Mouse (Mus musculus) limb, embryonic 12.5 days (tissue): ENCODE data around the gene Gm42906. TPM values are rescaled to one million over a fixed set of nuclear protein-coding genes. Genes with fewer than 3 reads are reported as not detected.

Source experiments
- ATAC-seq: fragments of 200-750 bp; cut with Nextera tagmentation; 2 replicates; pipeline ENCODE4 v1.8.0; 2017; ENCODE audit warnings: low read depth, moderate TSS enrichment; ENCODE audit not compliant: insufficient number of reproducible peaks, insufficient read depth, low FRiP score, low TSS enrichment
- H3K27ac ChIP-seq: fragments of 300-500 bp; sonication (generic); 2 replicates; pipeline ENCODE4 v1.5.1; 2016; ENCODE audit warnings: mild to moderate bottlenecking, moderate library complexity
- H3K27me3 ChIP-seq: fragments of 300-500 bp; sonication (generic); 2 replicates; pipeline ENCODE4 v1.6.1; 2016; ENCODE audit warnings: mild to moderate bottlenecking, moderate library complexity
- H3K36me3 ChIP-seq: fragments of 300-500 bp; sonication (generic); 2 replicates; pipeline ENCODE4 v1.6.1; 2016; ENCODE audit warnings: mild to moderate bottlenecking, moderate library complexity
- H3K4me1 ChIP-seq: fragments of 300-500 bp; sonication (generic); replicated peaks from 2 replicates; pipeline ENCODE4 v1.6.1; 2016
- H3K4me2 ChIP-seq: fragments of 300-500 bp; sonication (generic); 2 replicates; pipeline ENCODE4 v1.6.1; 2016; ENCODE audit warnings: mild to moderate bottlenecking, moderate library complexity
- H3K4me3 ChIP-seq: fragments of 300-500 bp; sonication (generic); replicated peaks from 2 replicates; pipeline ENCODE4 v1.5.1; 2016; ENCODE audit warnings: mild to moderate bottlenecking
- H3K9ac ChIP-seq: fragments of 300-500 bp; sonication (generic); replicated peaks from 2 replicates; pipeline ENCODE4 v1.6.1; 2016; ENCODE audit warnings: mild to moderate bottlenecking, moderate library complexity
- H3K9me3 ChIP-seq: fragments of 300-500 bp; sonication (generic); 2 replicates; pipeline ENCODE4 v1.6.1; 2016; ENCODE audit warnings: mild to moderate bottlenecking, moderate library complexity
- WGBS: fragments of 180-500 bp; shearing (Covaris S2); methylation state at CpG from one replicate; pipeline ENCODE4 v1.1.7; 2016; 5-methylcytosine and 5-hydroxymethylcytosine counted together
- polyA plus RNA-seq: library from polyadenylated mRNA; unstranded; fragments of >200 nt; fragmentation: Nextera tagmentation; extraction: Ambion mirVana; gene quantifications from 2 replicates; pipeline ENCODE4 v1.2.1, GENCODE M21; 2016

Gm42906 gene
- polyA plus RNA-seq, 1 experiment from 2014 or later = not detected

DNA sequence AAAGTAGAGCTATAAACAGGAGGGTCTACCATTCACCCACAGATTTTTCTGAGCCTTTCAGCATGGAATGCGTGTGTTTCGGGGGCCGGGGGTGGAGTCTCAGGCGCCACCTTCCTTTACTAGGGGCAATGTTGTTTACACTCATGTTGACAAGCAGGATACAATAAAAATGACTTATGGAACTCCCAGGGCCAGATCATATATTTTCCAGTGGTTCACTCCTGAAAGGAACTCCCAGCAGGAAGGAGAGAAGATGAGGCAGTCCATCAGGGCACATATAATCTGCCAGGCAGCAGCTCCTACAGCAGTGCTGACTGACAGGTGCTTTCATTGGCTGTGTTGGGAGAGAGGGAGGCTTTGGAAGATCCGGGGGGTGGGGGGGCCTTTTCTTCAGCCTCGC is 260.3 kb downstream of the Gm42906 start:
- no peak overlapping the region for H3K4me3 ChIP-seq
- H3K9me3 ChIP-seq = no peaks in the 10 kb centered on the region
- H3K4me1 ChIP-seq = peaks cover 27% of the 10 kb centered on the region
- no peak overlapping the region for H3K27ac ChIP-seq
- H3K27me3 ChIP-seq = no peaks in the 10 kb centered on the region
- 66% methylated on average over 6 of the region's 6 CpGs for WGBS
- H3K4me2 ChIP-seq = no peak overlapping the region
- ATAC-seq = no peak
- no peaks in the 10 kb centered on the region for H3K36me3 ChIP-seq
- no peak overlapping the region for H3K9ac ChIP-seq

DNA sequence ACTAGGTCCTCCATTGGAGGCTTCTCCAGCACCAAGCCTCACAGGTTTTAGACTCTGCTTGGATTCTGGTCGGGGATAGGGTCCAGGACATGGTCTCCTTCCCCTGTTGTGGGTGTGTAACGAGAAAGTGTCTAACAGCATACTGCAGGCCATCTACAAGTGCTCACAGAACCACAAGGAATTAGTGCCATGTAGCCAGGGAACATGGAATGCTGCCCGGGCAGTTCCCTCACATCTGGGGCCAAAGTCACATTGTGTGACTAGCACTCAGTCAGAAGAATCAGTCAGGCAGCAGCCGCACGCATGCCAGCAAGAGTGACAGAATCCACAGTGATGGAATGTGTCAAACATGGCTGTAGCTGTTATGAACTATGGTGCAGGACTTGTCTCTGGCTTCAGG is 261.7 kb downstream of the Gm42906 start:
- H3K9ac ChIP-seq = no peak overlapping the region
- ATAC-seq = no peak
- H3K4me2 ChIP-seq = no peak overlapping the region
- no peaks in the 10 kb centered on the region for H3K36me3 ChIP-seq
- H3K4me1 ChIP-seq = peaks cover 27% of the 10 kb centered on the region
- no peaks in the 10 kb centered on the region for H3K9me3 ChIP-seq
- no peak overlapping the region for H3K4me3 ChIP-seq
- H3K27ac ChIP-seq = no peak overlapping the region
- H3K27me3 ChIP-seq = no peaks in the 10 kb centered on the region
- WGBS = 83% methylated on average over 5 of the region's 5 CpGs

DNA sequence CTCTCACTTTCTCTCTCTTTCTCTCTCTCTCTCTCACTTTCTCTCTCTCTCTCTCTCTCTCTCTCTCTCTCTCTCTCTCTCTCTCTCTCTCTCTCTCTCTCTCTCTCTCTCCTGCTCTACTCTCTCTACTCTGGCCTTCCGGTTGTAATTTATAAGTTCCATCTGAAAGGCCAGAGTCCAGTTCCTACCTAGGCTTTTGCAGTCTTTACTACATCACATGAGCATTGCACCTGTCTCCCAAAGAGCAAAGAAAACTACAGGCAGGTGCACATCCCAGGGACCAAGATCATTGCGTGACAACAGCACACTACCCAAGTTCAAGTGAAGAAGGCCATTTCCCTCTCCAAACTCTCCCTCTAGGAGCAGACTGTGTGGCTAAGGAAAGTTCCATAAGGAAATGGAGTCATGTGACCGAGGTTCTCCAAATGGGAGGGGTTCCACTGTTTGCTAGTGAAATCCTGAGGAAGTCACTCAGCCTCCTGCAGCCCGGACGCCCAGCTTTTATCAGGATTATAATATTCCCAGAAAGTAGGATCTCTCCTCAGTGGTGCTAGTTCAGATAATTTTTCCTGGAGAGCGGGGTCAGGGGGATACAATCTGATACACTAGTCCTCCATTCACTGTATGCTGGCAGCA is 262.5 kb downstream of the Gm42906 start:
- H3K9me3 ChIP-seq = no peaks in the 10 kb centered on the region
- no peak overlapping the region for H3K4me2 ChIP-seq
- WGBS = 83% methylated on average over 6 of the region's 6 CpGs
- no peak overlapping the region for H3K27ac ChIP-seq
- no peak overlapping the region for H3K9ac ChIP-seq
- ATAC-seq = no peak
- H3K36me3 ChIP-seq = no peaks in the 10 kb centered on the region
- peaks cover 27% of the 10 kb centered on the region for H3K4me1 ChIP-seq
- no peaks in the 10 kb centered on the region for H3K27me3 ChIP-seq
- H3K4me3 ChIP-seq = no peak overlapping the region

DNA sequence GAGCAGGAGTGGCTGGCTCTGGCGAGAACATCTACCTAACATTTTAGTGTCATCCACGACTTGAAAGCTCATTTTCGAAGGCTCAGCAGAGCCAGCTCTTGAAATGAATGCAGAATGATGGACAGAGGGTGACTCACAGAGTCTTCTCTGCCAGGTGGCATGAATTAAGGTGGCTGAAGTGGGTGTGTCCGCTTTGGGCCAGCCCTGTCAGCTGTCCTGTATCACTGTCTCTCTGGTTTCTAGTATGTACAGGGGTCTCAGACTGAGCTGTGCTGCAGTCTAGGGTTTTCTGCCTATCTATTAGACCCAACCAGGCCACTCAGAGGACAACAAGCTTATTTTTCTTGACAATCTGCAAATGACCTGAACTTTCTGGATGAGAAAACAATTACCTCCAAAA is 263.1 kb downstream of the Gm42906 start:
- 65% methylated on average over 4 of the region's 4 CpGs for WGBS
- no peak overlapping the region for H3K9ac ChIP-seq
- peaks cover 27% of the 10 kb centered on the region for H3K4me1 ChIP-seq
- no peaks in the 10 kb centered on the region for H3K27me3 ChIP-seq
- no peak for ATAC-seq
- no peak overlapping the region for H3K4me2 ChIP-seq
- H3K9me3 ChIP-seq = no peaks in the 10 kb centered on the region
- H3K4me3 ChIP-seq = no peak overlapping the region
- no peaks in the 10 kb centered on the region for H3K36me3 ChIP-seq
- H3K27ac ChIP-seq = peak overlapping the region; percentile 31; the same call in 1 of the 2 replicates

DNA sequence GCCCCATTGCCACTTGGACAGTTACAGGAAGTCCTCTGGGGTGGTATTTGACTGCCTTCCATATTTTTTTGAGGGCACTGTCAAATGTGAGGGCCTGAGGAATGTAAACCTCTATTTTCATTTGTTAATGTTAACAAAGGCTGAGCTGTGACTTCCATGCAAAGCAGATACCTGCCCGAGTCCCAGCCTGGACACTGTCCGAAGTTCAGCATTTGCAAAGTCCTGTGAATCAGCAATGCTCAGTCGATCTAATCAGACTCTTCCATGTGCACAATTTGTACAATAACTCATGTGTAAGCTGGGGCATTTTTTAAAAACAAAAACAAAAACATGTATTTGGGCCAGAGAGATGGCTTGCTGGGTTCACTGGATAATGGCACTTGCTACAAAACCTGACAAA is 265.3 kb downstream of the Gm42906 start:
- 94% methylated on average over 3 of the region's 3 CpGs for WGBS
- Histone ChIP-seq H3K36me3 (no peaks in the 10 kb centered on the region), H3K9ac (no peak overlapping the region), H3K9me3 (no peaks in the 10 kb centered on the region), H3K4me3 (no peak overlapping the region), H3K4me2 (no peak overlapping the region), H3K27me3 (no peaks in the 10 kb centered on the region), H3K27ac (no peak overlapping the region), H3K4me1 (peaks cover 20% of the 10 kb centered on the region)
- no peak for ATAC-seq

DNA sequence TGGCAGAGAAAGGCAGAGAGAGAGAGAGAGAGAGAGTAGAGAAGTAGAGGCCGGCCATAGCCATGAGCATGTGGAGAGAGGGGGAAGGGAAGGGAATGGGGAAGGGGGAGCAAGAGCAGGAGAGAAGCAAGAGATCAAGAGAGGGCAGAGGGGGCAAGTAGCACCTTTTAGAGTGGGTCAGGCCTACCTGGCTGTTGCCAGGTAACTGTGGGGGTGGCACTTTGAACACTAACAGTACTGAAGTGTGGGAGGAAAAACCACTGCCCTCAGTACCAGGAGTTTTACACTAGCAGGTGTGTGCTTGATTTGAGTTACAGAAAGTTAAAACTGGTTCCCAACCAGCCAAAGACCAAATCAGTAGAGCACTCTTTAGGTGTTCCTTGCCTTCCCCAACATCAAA is 272.7 kb downstream of the Gm42906 start:
- ATAC-seq = no peak

DNA sequence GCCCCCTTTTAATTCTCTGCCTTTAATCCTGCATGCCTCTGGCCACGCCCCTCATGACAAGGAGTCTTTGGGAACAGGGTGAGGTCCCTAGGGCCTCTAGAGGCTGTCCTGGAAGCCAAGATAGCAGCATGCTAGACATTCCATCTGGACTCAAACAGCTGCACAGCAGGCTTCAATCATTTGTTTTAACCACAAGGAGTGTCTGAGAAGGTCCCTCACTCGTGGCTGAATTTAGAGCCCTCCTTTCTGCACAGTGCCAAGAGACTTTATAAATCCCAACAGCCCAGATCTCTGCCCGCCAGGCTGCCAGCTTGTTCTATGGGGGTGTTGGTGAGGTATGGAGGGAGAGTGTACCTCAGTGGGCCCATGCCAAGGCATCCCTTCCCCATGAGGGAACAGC is 273.2 kb downstream of the Gm42906 start:
- 49% methylated on average over 3 of the region's 3 CpGs for WGBS
- Histone ChIP-seq H3K4me3 (no peak overlapping the region), H3K27ac (no peak overlapping the region), H3K9me3 (no peaks in the 10 kb centered on the region), H3K9ac (no peak overlapping the region), H3K4me2 (no peak overlapping the region), H3K4me1 (peaks cover 17% of the 10 kb centered on the region), H3K36me3 (no peaks in the 10 kb centered on the region), H3K27me3 (no peaks in the 10 kb centered on the region)
- ATAC-seq = no peak

More for the DNA sequence above, 272.7 kb downstream of the Gm42906 start:
- Histone ChIP-seq H3K36me3 (no peaks in the 10 kb centered on the region), H3K9ac (no peak overlapping the region), H3K27ac (no peak overlapping the region), H3K4me1 (peaks cover 17% of the 10 kb centered on the region), H3K27me3 (no peaks in the 10 kb centered on the region), H3K4me3 (no peak overlapping the region), H3K4me2 (no peak overlapping the region), H3K9me3 (no peaks in the 10 kb centered on the region)
- 68% methylated on average over 1 of the region's 1 CpGs for WGBS

DNA sequence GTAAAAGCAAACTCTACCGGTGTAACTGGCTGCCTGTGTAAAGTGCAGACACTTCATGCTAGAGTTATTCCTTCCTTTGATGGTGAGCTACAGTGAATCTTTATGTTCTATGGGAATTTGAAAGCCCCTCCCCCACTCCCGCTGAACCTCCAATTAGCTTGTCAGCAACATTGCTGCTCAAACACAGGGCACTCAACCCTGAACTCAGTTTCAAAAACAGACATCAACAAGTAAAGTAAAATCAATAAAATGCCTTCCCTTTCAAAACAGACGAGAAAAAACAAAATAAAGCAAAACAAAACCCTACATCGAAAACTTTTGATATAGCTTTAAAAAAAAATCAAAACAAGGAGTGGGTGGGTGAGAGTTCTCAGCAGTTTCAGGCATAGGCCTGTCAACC is 273.9 kb downstream of the Gm42906 start:
- 61% methylated on average over 4 of the region's 4 CpGs for WGBS

DNA sequence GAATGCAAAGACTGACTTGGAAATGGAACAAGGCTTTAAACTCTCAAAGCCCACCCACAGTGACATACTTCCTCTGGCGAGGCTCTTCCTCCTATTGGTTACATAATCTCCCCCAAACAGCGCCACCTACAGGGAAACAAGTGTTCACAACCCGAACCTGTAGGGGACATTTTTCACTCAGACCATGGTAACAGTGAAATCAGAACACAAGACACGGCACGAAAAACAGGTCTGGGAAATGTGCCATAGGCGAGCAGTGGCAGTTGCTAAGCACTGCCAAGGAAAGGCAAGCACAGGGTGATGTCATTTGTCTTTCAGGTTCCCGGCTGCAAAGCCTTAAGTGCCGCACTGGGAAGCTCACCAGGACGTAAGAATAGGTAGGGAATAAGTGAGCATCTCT is 276.4 kb downstream of the Gm42906 start:
- H3K4me2 ChIP-seq = no peak overlapping the region
- H3K4me1 ChIP-seq = peaks cover 15% of the 10 kb centered on the region
- H3K27me3 ChIP-seq = no peaks in the 10 kb centered on the region
- no peak for ATAC-seq
- H3K36me3 ChIP-seq = no peaks in the 10 kb centered on the region
- 89% methylated on average over 9 of the region's 9 CpGs for WGBS
- no peak overlapping the region for H3K4me3 ChIP-seq
- H3K27ac ChIP-seq = no peak overlapping the region
- H3K9me3 ChIP-seq = no peaks in the 10 kb centered on the region
- no peak overlapping the region for H3K9ac ChIP-seq

More for the DNA sequence above, 273.9 kb downstream of the Gm42906 start:
- H3K27ac ChIP-seq = no peak overlapping the region
- H3K4me3 ChIP-seq = no peak overlapping the region
- no peaks in the 10 kb centered on the region for H3K27me3 ChIP-seq
- H3K36me3 ChIP-seq = no peaks in the 10 kb centered on the region
- H3K4me2 ChIP-seq = no peak overlapping the region
- peaks cover 17% of the 10 kb centered on the region for H3K4me1 ChIP-seq
- ATAC-seq = no peak
- H3K9ac ChIP-seq = no peak overlapping the region
- no peaks in the 10 kb centered on the region for H3K9me3 ChIP-seq

DNA sequence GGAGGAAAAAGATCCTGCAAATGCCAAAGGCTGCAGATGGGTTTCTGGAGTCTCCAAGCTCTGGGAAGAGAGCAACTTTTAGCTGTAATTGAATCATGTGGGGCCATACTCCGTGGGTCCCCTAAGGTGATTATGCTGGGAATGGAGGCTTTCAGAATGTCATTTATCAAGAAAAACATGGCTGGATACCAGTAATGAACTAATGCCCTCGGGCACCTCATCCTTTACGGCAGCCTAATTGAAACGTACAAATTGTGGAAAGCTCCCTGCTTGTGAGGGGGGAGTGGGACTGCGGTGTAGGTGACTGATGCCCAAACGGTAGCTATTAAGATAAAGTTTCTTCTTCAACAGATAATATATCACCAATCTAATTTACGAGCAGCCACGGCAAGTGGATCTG is 278.5 kb downstream of the Gm42906 start:
- Histone ChIP-seq H3K4me3 (no peak overlapping the region), H3K27me3 (no peaks in the 10 kb centered on the region), H3K36me3 (no peaks in the 10 kb centered on the region), H3K9ac (no peak overlapping the region), H3K4me1 (peaks cover 3% of the 10 kb centered on the region), H3K4me2 (no peak overlapping the region), H3K27ac (no peak overlapping the region), H3K9me3 (no peaks in the 10 kb centered on the region)
- no peak for ATAC-seq
- WGBS = 12% methylated on average over 8 of the region's 8 CpGs

DNA sequence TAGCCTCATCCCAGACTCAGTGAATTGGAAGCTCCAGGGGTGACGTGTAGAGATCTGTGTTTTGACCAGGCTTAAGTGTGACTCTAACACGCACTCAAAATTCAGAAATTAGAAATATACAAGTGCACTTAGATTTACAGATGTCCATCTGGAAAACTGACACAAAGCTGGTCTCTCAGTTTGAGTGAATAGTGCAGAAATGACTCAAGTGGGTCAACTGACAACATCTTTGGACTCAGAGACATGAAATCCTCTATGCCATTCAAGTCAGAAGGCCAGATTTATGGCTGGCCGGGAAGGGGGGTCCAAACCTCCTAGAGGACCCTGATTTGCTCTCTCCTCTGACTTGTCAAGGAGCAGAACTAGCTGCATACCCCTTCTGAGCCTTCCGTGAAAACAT is 279.9 kb downstream of the Gm42906 start:
- no peaks in the 10 kb centered on the region for H3K27me3 ChIP-seq
- ATAC-seq = no peak
- H3K4me3 ChIP-seq = no peak overlapping the region
- H3K27ac ChIP-seq = no peak overlapping the region
- no peaks in the 10 kb centered on the region for H3K9me3 ChIP-seq
- H3K9ac ChIP-seq = no peak overlapping the region
- H3K4me1 ChIP-seq = peaks cover 17% of the 10 kb centered on the region
- WGBS = 85% methylated on average over 4 of the region's 4 CpGs
- H3K4me2 ChIP-seq = no peak overlapping the region
- H3K36me3 ChIP-seq = no peaks in the 10 kb centered on the region

DNA sequence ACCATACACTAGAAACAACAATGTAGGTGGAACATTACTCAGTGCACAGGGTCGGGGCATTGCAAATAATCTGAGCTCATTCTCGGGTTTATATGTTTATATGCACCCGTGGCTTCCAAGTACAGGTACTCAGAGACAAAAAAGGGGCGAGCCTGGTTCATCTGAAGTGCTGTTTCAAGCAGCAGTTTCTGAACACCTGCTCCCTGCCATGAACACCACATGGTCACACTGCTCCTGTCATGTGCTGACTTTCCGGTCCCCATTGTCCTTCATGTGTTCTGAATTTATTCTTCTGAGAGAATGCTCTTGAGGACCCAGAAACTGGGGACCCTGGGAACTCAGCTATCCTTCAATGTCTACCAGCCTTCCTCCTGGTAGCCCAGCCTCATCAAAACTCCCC is 282.2 kb downstream of the Gm42906 start:
- Histone ChIP-seq H3K9ac (no peak overlapping the region), H3K9me3 (no peaks in the 10 kb centered on the region), H3K36me3 (no peaks in the 10 kb centered on the region), H3K27me3 (no peaks in the 10 kb centered on the region), H3K4me3 (no peak overlapping the region), H3K27ac (no peak overlapping the region), H3K4me2 (no peak overlapping the region), H3K4me1 (peaks cover 34% of the 10 kb centered on the region)
- ATAC-seq = no peak
- 68% methylated on average over 5 of the region's 5 CpGs for WGBS
